Mouse (Mus musculus) embryonic facial prominence, embryonic 12.5 days (tissue): ENCODE data around the gene Msantd2. TPM values are rescaled to one million over a fixed set of nuclear protein-coding genes. Genes with fewer than 3 reads are reported as not detected.
A peak's percentile ranks its signal among the peaks of the same experiment; 100 is the strongest.

Experiments used
- ATAC-seq: fragments of 200-750 bp; cut with Nextera tagmentation; 2 replicates; pipeline ENCODE4 v1.8.0; 2017; ENCODE audit not compliant: insufficient number of reproducible peaks, insufficient read depth, low FRiP score, low TSS enrichment
- H3K27ac ChIP-seq: fragments of 300-500 bp; sonication (generic); 2 replicates; pipeline ENCODE4 v1.5.1; 2016; ENCODE audit warnings: mild to moderate bottlenecking
- H3K27me3 ChIP-seq: fragments of 300-500 bp; sonication (generic); 2 replicates; pipeline ENCODE4 v1.6.1; 2016; ENCODE audit warnings: mild to moderate bottlenecking, moderate library complexity
- H3K36me3 ChIP-seq: fragments of 300-500 bp; sonication (generic); 2 replicates; pipeline ENCODE4 v1.6.1; 2016; ENCODE audit warnings: mild to moderate bottlenecking
- H3K4me1 ChIP-seq: fragments of 300-500 bp; sonication (generic); 2 replicates; pipeline ENCODE4 v1.6.1; 2016
- H3K4me2 ChIP-seq: fragments of 300-500 bp; sonication (generic); replicated peaks from 2 replicates; pipeline ENCODE4 v1.6.1; 2016; ENCODE audit warnings: mild to moderate bottlenecking, moderate library complexity
- H3K4me3 ChIP-seq: fragments of 300-500 bp; sonication (generic); 2 replicates; pipeline ENCODE4 v1.5.1; 2016; ENCODE audit warnings: mild to moderate bottlenecking
- H3K9ac ChIP-seq: fragments of 300-500 bp; sonication (generic); 2 replicates; pipeline ENCODE4 v1.6.1; 2016; ENCODE audit warnings: mild to moderate bottlenecking, moderate library complexity
- H3K9me3 ChIP-seq: fragments of 300-500 bp; sonication (generic); 2 replicates; pipeline ENCODE4 v1.6.1; 2016; ENCODE audit warnings: mild to moderate bottlenecking, moderate library complexity
- WGBS: fragments of 180-500 bp; shearing (Covaris S2); methylation state at CpG from one replicate; pipeline ENCODE4 v1.1.7; 2016; 5-methylcytosine and 5-hydroxymethylcytosine counted together
- polyA plus RNA-seq: library from polyadenylated mRNA; unstranded; fragments of >200 nt; fragmentation: Nextera tagmentation; extraction: Ambion mirVana; gene quantifications from 2 replicates; pipeline ENCODE4 v1.2.1, GENCODE M21; 2016

Gene Msantd2
- polyA plus RNA-seq = 43.1 and 44.7 TPM in 2 replicates

DNA sequence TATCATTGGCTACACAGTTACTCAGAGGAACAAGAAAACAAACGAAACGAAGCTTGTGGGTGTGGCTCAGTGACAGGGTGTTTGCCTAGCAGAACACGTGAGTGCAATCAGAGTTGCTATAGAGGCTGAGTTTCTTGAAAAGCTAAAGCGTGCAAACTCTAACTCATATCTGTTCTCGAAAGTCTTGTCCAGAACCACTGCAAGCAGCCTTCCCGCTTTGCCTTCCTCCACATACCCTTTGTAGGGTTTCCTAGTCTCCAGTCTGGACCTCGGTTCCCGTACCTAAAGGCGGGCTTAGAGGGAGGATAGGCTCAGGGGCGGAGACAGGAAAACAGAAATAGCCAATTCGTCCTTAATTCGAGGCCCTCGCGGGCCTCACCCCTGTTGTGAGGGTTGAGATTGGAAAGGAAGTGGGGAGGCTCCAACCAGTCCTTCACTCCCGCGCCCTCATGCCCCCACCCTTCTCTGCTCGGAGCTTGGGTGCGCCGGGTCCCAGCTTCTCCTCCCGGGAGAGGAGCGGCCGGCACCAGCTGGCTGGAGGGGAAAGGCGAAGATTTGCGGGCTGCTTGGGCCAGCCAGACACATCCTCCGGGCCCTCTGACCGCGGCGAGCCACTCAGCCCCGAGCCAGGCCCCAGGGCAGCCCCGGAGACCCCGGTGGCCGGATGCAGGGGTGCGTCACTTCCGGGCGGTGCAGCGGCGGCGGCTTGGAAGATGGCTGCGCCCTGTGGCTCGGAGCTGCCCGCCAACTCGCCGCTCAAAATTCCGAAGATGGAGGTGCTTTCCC lies at the start of gene Msantd2:
Gene Msantd2, plus strand, starts transcription at position 709 of the 786 bp plus-strand sequence.
- Histone ChIP-seq H3K4me3 (peak within 1 kb of the TSS; percentile 98), H3K9ac (peak within 1 kb of the TSS; percentile 93), H3K4me1 (peaks cover 19% of the 10 kb centered on the region), H3K9me3 (no peaks in the 10 kb centered on the region), H3K27ac (peak within 1 kb of the TSS; percentile 99), H3K36me3 (peaks cover 6% of the 10 kb centered on the region; the same call in 1 of the 2 replicates), H3K4me2 (peak within 1 kb of the TSS; percentile 82), H3K27me3 (no peaks in the 10 kb centered on the region)
- ATAC-seq = peak; percentile 97
- WGBS = under 1% methylated on average over 43 of the region's 44 CpGs

DNA sequence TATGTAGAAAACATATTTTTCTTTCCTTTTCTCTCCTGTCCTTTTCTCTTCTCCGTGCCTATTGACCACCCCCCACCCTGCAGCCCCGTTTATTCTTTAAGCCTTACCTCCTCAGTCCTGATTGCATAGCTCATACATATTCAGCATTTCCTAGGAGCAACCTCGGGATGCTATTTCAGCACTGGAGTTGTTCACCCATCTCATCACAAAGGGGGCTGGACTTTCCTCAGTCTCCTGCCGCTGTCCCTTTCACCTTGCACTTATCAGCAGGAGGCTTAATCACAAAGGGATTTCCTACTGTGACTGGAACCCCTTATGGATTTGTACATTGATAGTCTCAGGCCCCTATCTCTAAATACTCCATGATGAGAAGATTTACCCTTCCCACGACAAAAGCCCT lies 36.7 kb upstream of the Msantd2 start:
- no peaks in the 10 kb centered on the region for H3K36me3 ChIP-seq
- H3K4me3 ChIP-seq = no peak overlapping the region
- peaks cover 6% of the 10 kb centered on the region; the same call in 1 of the 2 replicates for H3K4me1 ChIP-seq
- H3K4me2 ChIP-seq = no peak overlapping the region
- H3K9ac ChIP-seq = no peak overlapping the region
- H3K27ac ChIP-seq = no peak overlapping the region
- WGBS = 4% methylated on average over 5 of the region's 5 CpGs
- no peaks in the 10 kb centered on the region for H3K9me3 ChIP-seq
- peaks cover 72% of the 10 kb centered on the region for H3K27me3 ChIP-seq
- ATAC-seq = no peak

DNA sequence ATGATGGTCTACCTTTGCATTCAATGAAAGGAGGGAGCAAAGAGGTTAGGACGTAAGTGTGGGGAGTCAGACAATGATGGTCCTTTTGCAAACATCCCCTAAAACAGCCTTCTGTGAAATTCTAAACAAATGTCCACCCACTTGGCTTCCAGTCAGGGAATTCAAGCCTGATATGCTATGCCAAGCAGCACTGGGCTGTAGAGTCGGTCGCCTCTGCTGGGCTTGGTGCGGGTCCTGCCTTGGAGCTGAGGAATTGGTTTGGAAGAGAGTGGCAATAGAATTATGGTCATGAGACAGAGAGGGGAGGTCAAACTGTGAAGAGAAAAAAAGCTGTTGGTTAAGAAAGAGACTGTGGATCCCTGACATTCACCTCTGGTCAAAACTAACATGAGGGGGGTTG lies 35.8 kb upstream of the Msantd2 start:
- Histone ChIP-seq H3K36me3 (no peaks in the 10 kb centered on the region), H3K4me1 (peaks cover 6% of the 10 kb centered on the region; the same call in 1 of the 2 replicates), H3K27me3 (peaks cover 80% of the 10 kb centered on the region), H3K9ac (no peak overlapping the region), H3K27ac (no peak overlapping the region), H3K9me3 (no peaks in the 10 kb centered on the region), H3K4me3 (no peak overlapping the region), H3K4me2 (no peak overlapping the region)
- WGBS = 36% methylated on average over 4 of the region's 4 CpGs
- ATAC-seq = no peak

DNA sequence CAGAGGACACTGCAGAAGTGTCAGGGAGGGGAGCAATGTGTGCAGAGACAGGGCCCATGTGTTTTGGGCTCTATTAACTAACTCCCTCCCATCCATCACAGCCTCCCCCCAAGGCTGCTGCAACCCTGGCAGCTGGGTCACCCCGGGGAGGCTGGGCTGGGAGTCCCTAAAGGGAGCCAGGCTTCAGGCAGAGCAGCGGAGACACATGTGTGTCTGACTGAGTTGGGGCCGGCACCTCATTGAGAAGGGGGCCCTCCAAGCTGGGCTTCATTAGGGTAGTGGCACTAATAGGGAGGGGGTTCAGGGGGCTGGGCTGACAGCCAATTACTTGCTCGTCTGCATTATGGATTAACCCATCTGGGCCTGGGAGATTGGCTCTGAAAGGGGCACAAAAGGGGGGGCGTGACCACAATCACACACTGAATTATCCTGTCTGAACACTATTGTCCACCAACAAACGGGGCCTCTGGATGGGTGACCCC lies 35.1 kb upstream of the Msantd2 start:
- Histone ChIP-seq H3K9me3 (no peaks in the 10 kb centered on the region), H3K36me3 (no peaks in the 10 kb centered on the region), H3K4me3 (no peak overlapping the region), H3K4me1 (peaks cover 6% of the 10 kb centered on the region; the same call in 1 of the 2 replicates), H3K9ac (no peak overlapping the region), H3K27ac (no peak overlapping the region), H3K4me2 (no peak overlapping the region), H3K27me3 (peaks cover 86% of the 10 kb centered on the region)
- 9% methylated on average over 6 of the region's 6 CpGs for WGBS
- ATAC-seq = 0 out of 2 replicates have a peak, but pooled peaks have one; percentile 43

DNA sequence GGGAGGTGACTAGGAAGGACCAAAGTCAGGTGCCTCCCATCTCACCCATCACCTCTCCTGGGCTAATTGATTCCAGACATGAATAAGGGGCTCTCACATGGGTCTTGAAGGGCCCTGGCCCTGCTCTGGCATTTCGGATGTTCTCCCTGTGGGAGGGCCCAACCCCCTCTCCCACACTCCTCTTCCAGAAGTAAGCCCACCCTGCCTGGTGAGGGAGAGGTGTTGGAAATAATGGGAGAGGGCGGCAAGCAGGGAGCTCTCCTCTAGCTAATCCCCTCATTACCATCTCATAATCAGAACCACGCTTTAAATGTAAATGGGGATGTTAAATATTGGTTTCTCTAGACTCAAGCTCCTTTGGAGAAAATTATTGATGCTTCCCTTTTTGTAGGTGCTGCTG lies 34.1 kb upstream of the Msantd2 start:
- H3K27ac ChIP-seq = no peak overlapping the region
- H3K27me3 ChIP-seq = peaks cover 94% of the 10 kb centered on the region
- 0% methylated on average over 3 of the region's 3 CpGs for WGBS
- H3K36me3 ChIP-seq = no peaks in the 10 kb centered on the region
- H3K9ac ChIP-seq = no peak overlapping the region
- H3K4me1 ChIP-seq = peaks cover 6% of the 10 kb centered on the region; the same call in 1 of the 2 replicates
- ATAC-seq = no peak
- H3K4me3 ChIP-seq = no peak overlapping the region
- no peak overlapping the region for H3K4me2 ChIP-seq
- H3K9me3 ChIP-seq = no peaks in the 10 kb centered on the region

DNA sequence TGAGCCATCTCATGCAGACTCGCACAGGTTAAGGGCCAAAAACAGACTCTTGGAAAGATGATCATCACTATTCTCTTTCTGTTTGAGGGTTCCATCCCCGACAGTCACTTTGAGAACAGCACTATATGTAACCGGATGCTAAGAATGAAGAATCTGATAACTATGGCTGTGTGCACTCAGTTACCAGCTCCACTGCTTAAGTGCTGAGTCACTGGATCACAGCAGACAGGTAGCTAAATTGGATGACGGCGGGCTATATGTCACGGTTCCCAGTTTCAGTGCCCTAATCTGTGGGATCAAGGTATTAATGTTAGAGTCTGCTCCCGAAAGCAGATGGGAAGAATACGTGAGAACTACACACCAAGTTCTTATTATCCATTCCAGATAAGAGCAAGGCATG lies 33.3 kb upstream of the Msantd2 start:
- no peak for ATAC-seq
- no peaks in the 10 kb centered on the region for H3K9me3 ChIP-seq
- no peak overlapping the region for H3K4me3 ChIP-seq
- H3K4me2 ChIP-seq = no peak overlapping the region
- H3K4me1 ChIP-seq = peaks cover 12% of the 10 kb centered on the region
- peaks cover 94% of the 10 kb centered on the region for H3K27me3 ChIP-seq
- 1% methylated on average over 8 of the region's 8 CpGs for WGBS
- no peak overlapping the region for H3K27ac ChIP-seq
- no peaks in the 10 kb centered on the region for H3K36me3 ChIP-seq
- H3K9ac ChIP-seq = no peak overlapping the region

DNA sequence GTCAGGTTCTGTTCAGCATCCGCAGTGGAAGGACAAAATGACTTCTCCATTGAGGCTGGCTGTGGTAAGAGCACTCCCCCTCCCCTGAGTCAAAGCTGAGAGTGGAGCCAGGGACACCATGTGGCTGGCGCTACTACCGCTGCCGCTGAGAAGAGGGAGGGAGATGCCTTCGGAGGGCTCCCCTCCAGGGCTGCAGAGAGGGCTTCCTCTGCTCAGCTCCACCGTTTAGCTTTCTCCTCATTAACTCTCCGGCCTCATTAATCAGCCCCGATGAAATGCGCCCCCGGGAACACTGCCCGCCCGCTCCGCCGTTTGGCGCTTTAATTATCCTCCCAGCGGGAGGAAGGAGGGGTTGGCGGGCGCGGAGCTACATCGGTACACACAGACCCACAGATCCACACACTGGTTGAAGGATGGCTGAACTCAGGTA lies 32.6 kb upstream of the Msantd2 start:
- Histone ChIP-seq H3K4me3 (peak overlapping the region; percentile 29), H3K9ac (no peak overlapping the region), H3K4me2 (peak overlapping the region; percentile 45), H3K4me1 (peaks cover 12% of the 10 kb centered on the region), H3K9me3 (no peaks in the 10 kb centered on the region), H3K27ac (no peak overlapping the region), H3K27me3 (peaks cover 97% of the 10 kb centered on the region), H3K36me3 (no peaks in the 10 kb centered on the region)
- ATAC-seq = peak; percentile 57
- under 1% methylated on average over 19 of the region's 20 CpGs for WGBS

DNA sequence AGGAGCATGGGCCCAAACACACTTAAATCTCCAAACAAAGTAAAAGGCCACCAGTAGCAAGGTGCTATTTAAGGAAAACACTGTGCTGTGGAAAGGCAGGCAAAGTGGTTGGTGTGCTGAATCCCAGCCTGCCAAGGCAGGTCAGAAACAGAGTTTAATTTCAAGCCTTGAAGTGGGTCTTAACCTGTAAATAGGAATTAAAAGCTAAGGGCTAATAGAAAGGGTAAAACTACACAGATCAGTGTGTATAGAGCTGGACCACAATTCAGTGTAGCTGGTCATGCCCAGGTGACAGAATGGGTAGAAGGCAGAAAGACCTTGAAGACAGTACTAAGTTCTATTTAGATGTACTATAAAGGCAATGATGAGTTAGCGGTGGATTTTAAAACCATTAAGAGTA lies 32.0 kb upstream of the Msantd2 start:
- H3K4me2 ChIP-seq = no peak overlapping the region

DNA sequence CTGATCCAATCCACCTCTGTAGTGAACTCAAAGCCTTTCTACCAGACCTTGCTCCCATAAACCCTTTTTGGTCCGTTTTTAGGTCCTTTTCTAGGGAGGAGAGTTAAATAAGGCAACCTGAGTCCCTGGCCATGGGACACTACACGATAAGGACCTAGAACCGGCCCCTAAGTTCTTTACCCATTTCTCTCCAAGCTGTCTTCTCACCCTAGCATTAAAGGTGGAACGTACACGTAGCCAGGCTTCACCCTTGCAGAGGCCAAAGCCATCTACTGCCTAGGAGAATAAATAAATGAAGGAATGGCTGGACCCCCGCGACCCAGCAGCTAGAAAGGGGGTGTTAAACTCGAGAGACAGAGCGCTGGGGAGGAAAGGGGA lies 29.5 kb upstream of the Msantd2 start:
- under 1% methylated on average over 9 of the region's 9 CpGs for WGBS
- H3K9me3 ChIP-seq = no peaks in the 10 kb centered on the region

More for the DNA sequence above, 32.0 kb upstream of the Msantd2 start:
- Histone ChIP-seq H3K36me3 (no peaks in the 10 kb centered on the region), H3K4me1 (peaks cover 12% of the 10 kb centered on the region), H3K4me3 (0 out of 2 replicates have a peak overlapping the region, but pooled peaks have one; percentile 29), H3K9ac (no peak overlapping the region), H3K27ac (no peak overlapping the region), H3K9me3 (no peaks in the 10 kb centered on the region), H3K27me3 (peaks cover 99% of the 10 kb centered on the region)
- ATAC-seq = no peak
- WGBS = 38% methylated on average over 1 of the region's 1 CpGs

DNA sequence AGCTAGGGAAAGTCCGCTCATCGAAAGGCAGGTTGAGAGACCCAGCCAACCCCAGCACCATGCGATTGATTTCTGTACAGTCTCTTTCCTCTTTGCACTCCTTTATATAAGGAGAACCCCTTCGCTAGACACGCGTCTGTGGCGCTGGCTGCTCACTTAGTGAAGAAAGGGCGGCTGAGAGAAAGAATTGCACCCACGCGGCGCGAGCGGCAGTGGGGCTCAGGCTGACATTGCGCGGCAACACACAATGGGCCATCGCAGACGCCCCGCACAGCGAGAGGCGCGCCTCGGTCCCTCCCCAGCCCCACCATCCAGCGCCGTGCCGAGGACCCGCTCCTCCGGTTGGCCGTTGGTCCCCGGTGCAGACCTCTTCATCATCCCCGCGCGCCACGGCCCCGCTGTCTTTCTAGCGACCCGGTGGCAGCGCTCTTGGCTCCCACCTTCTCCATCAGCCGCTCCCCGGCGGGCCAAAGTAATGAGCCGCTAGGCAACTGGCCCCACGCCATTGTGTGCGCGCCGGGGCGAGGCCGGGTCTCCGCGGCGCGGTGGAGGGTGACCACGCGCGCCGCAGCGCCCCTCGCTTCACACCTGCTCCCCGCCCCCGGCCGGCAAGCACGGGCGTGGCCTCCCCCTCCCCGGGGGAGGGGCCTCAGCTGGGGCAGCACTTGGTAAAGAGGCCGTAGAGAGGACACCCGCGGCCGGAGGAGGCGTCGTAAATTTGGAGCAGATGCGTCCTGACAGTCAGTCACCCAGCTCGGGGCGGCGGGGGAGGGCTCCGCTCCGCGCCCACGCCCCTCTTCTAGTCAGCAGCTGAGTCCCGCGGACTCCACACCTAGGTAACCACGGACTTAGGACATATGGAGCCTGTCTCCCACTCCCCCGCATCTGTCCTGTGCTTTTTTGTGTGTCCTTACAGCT lies 28.8 kb upstream of the Msantd2 start:
- Histone ChIP-seq H3K4me1 (peaks cover 12% of the 10 kb centered on the region), H3K27me3 (peaks cover 84% of the 10 kb centered on the region), H3K4me2 (peak overlapping the region; percentile 94), H3K4me3 (peak overlapping the region; percentile 46), H3K36me3 (no peaks in the 10 kb centered on the region), H3K27ac (no peak overlapping the region), H3K9me3 (no peaks in the 10 kb centered on the region), H3K9ac (peak overlapping the region; percentile 16)
- under 1% methylated on average over 81 of the region's 81 CpGs for WGBS
- ATAC-seq = no peak

More for the DNA sequence above, 29.5 kb upstream of the Msantd2 start:
- peaks cover 90% of the 10 kb centered on the region for H3K27me3 ChIP-seq
- 0 out of 2 replicates have a peak overlapping the region, but pooled peaks have one; percentile 16 for H3K9ac ChIP-seq
- H3K36me3 ChIP-seq = no peaks in the 10 kb centered on the region
- peak overlapping the region; percentile 94 for H3K4me2 ChIP-seq
- ATAC-seq = no peak
- no peak overlapping the region for H3K27ac ChIP-seq
- H3K4me1 ChIP-seq = peaks cover 12% of the 10 kb centered on the region
- peak overlapping the region; percentile 46 for H3K4me3 ChIP-seq

DNA sequence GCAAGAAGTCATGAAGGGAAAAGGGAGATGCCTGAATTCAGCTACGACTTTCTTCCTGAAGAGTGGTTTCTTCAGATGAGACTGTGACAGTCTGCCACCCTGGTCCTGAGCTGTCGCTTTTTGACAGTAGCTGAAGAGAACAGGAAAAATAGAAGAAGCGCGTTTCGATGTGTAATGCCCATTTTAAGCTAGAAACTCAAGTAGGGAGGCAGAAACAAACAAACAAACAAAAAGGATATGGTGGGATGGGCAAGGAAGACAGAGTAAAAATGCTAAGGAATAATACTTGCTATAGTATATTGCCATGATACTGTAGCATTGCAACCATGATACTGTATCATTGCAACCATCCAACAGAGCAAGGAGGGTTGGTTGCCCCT lies 28.2 kb upstream of the Msantd2 start:
- H3K27ac ChIP-seq = no peak overlapping the region
- peaks cover 12% of the 10 kb centered on the region for H3K4me1 ChIP-seq
- H3K4me3 ChIP-seq = peak overlapping the region; percentile 46
- peaks cover 80% of the 10 kb centered on the region for H3K27me3 ChIP-seq
- ATAC-seq = no peak
- WGBS = 9% methylated on average over 5 of the region's 5 CpGs
- no peak overlapping the region; the same call in 1 of the 2 replicates for H3K9ac ChIP-seq
- H3K4me2 ChIP-seq = peak overlapping the region; percentile 94
- H3K9me3 ChIP-seq = no peaks in the 10 kb centered on the region
- H3K36me3 ChIP-seq = no peaks in the 10 kb centered on the region
